Mouse (Mus musculus) G1E (cell line): Measurements from ENCODE around the gene Dennd6b.

Experiments used
- CTCF ChIP-seq: IDR thresholded peaks from 2 replicates; pipeline ENCODE4 v1.5.1; 2012; ENCODE audit warnings: low read depth, low read length, inconsistent platforms, mixed read lengths
- GATA1 ChIP-seq: IDR thresholded peaks from 2 replicates; pipeline ENCODE4 v1.6.1; 2012; ENCODE audit warnings: borderline replicate concordance, low read length, inconsistent platforms, mixed read lengths
- POLR2AphosphoS5 ChIP-seq: IDR thresholded peaks from 2 replicates; pipeline ENCODE4 v1.6.1; 2012; ENCODE audit warnings: low read depth, low read length, inconsistent platforms; ENCODE audit not compliant: insufficient replicate concordance
- TAL1 ChIP-seq: conservative IDR thresholded peaks from 2 replicates; pipeline ENCODE4 v1.6.1; 2012; ENCODE audit warnings: low read depth, low read length, inconsistent platforms, mixed read lengths

DNA sequence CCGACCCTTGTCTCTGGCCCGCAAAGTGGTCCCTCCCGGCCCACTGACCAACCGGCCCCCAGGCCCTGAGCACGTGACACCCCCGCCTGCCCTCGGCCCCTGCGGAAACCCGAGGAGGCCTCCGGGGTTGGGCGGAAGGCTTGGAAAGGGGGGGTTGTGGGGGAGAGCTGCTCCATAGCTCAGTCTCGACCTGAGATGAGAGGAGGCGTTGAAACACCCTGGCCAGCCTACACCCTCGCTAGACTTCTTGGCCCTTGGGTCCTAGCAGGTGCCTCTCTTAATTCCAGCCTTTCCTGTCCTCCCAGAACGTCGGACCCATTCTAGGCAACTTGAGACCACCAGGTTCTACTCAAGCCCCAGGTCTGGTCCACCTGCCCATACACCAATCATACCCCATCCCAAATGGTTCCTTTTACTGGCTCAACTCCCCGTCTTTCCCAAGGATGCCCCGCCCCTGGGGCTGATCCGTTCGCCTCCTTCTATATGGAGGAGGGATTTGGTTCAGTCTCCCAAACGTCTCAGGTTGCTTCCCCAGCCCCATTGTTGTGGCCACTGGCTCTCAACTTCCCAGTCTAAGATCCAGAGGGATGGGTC is 55.5 kb downstream of the Dennd6b start, which contains the start of gene Mapk12:
- TF ChIP-seq GATA1 (no peak), CTCF (no peak), POLR2AphosphoS5 (no peak), TAL1 (no peak)
